Mouse (Mus musculus) liver, embryonic 13.5 days (tissue): Measurements from ENCODE around the gene Ndufs5. TPM values are rescaled to one million over a fixed set of nuclear protein-coding genes. Genes with fewer than 3 reads are reported as not detected.

ENCODE experiments used
- ATAC-seq: fragments of 200-750 bp; cut with Nextera tagmentation; 2 replicates; pipeline ENCODE4 v1.8.0; 2017; ENCODE audit warnings: low read depth, mild to moderate bottlenecking, moderate number of reproducible peaks, moderate library complexity
- DNase-seq: peaks from one replicate; pipeline ENCODE4 v3.0.0; 2022
- H3K27ac ChIP-seq: fragments of 300-500 bp; sonication (generic); 2 replicates; pipeline ENCODE4 v1.5.1; 2015; ENCODE audit warnings: moderate library complexity, mild to moderate bottlenecking, inconsistent platforms
- H3K27me3 ChIP-seq: fragments of 300-500 bp; sonication (generic); 2 replicates; pipeline ENCODE4 v1.6.1; 2015; ENCODE audit warnings: mild to moderate bottlenecking, inconsistent platforms
- H3K36me3 ChIP-seq: fragments of 300-500 bp; sonication (generic); 2 replicates; pipeline ENCODE4 v1.6.1; 2015; ENCODE audit warnings: mild to moderate bottlenecking, inconsistent platforms
- H3K4me1 ChIP-seq: fragments of 300-500 bp; sonication (generic); replicated peaks from 2 replicates; pipeline ENCODE4 v1.6.1; 2015; ENCODE audit warnings: inconsistent platforms
- H3K4me2 ChIP-seq: fragments of 300-500 bp; sonication (generic); 2 replicates; pipeline ENCODE4 v1.6.1; 2015; ENCODE audit warnings: inconsistent platforms, mild to moderate bottlenecking, moderate library complexity
- H3K4me3 ChIP-seq: fragments of 300-500 bp; sonication (generic); replicated peaks from 2 replicates; pipeline ENCODE4 v1.5.1; 2015; ENCODE audit warnings: mild to moderate bottlenecking, inconsistent platforms
- H3K9ac ChIP-seq: fragments of 300-500 bp; sonication (generic); 2 replicates; pipeline ENCODE4 v1.6.1; 2015; ENCODE audit warnings: mild to moderate bottlenecking, inconsistent platforms
- H3K9me3 ChIP-seq: fragments of 300-500 bp; sonication (generic); replicated peaks from 2 replicates; pipeline ENCODE4 v1.6.1; 2016; ENCODE audit warnings: inconsistent platforms
- WGBS: fragments of 180-500 bp; shearing (Covaris S2); methylation state at CpG from one replicate; pipeline ENCODE4 v1.1.7; 2015; ENCODE audit not compliant: insufficient replicate concordance; 5-methylcytosine and 5-hydroxymethylcytosine counted together
- polyA plus RNA-seq: library from polyadenylated mRNA; unstranded; fragments of >200 nt; fragmentation: Nextera tagmentation; extraction: Ambion mirVana; gene quantifications from 2 replicates; pipeline ENCODE4 v1.2.1, GENCODE M21; 2015

Ndufs5 gene
- polyA plus RNA-seq = 192 and 201 TPM in 2 replicates

DNA sequence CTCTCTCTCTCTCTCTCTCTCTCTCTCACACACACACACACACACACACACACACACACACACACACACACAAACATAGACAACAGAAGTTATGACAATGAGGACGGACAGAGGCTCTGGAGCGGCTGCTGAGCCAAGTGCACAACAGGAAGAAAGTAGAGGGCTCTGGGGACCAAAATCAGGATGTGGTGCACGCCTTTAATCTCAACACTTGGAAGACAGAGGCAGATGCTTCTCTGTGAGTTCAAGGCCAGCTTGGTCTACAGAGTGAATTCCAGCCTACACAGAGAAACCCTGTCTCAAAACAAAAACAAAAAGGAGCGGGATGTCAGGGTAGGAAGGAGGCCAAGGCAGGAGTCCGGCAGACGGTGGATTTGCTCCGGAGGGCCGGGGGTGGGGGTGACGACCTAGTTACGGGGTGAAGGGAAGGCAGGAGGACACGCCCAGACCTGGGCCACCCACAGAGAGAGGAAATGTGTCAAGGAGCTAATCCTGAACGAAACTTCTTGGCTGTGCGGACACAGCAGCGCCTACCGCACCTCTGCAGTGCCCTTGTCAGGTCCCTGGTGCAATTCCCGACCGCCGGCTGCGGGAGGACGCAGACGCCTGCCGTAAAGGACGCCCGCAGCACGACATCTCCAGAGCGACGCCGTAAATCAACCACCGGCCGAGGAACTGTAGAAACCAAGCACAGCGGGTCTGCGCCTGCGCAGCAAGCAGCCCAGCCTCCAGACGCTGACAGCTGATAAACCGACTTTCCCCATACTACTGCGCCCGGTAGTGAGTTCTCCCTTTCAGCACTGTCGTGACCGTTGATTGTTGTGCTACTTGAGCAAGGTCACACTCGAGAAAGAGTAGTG, at the start of gene Ndufs5:
TSS of gene Ndufs5 (minus strand) at position 629 of the 860 bp plus-strand sequence.
- under 1% methylated on average over 40 of the region's 40 CpGs for WGBS

DNA sequence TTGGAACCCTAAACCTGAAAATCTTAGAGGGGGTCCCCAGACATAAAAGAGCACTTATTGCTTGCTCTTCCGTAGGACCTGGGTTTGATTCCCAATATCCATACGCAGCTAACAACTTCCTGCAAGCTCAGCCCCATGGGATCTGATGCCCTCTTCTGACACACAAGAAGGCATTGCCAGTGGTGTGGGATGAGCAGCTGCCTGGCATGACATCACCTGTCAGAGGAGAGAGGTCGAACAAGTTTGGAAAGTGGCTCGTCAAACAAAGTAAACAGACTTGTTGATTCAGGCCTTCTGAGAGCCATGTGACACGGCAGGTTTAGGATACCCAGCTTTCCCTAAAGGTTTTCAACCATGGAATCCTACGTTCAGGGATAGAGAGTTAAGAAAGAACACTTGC, 47.1 kb upstream of the Ndufs5 start:
- Histone ChIP-seq H3K27me3 (no peaks in the 10 kb centered on the region), H3K9me3 (no peaks in the 10 kb centered on the region), H3K4me3 (no peak overlapping the region), H3K4me1 (no peaks in the 10 kb centered on the region), H3K36me3 (no peaks in the 10 kb centered on the region), H3K4me2 (no peak overlapping the region), H3K9ac (no peak overlapping the region), H3K27ac (no peak overlapping the region)
- WGBS = 58% methylated on average over 6 of the region's 6 CpGs
- no peak for ATAC-seq
- no peak for DNase-seq

More for the DNA sequence above, at the start of gene Ndufs5:
- H3K4me2 ChIP-seq = peak within 1 kb of the TSS; percentile 78
- peaks cover 15% of the 10 kb centered on the region for H3K4me1 ChIP-seq
- peak within 1 kb of the TSS; percentile 86 for H3K4me3 ChIP-seq
- H3K36me3 ChIP-seq = peaks cover 21% of the 10 kb centered on the region
- peak within 1 kb of the TSS; percentile 87 for H3K27ac ChIP-seq
- DNase-seq = peak; percentile 95
- no peaks in the 10 kb centered on the region for H3K27me3 ChIP-seq
- no peaks in the 10 kb centered on the region for H3K9me3 ChIP-seq
- ATAC-seq = peak; percentile 100
- H3K9ac ChIP-seq = peak within 1 kb of the TSS; percentile 88

DNA sequence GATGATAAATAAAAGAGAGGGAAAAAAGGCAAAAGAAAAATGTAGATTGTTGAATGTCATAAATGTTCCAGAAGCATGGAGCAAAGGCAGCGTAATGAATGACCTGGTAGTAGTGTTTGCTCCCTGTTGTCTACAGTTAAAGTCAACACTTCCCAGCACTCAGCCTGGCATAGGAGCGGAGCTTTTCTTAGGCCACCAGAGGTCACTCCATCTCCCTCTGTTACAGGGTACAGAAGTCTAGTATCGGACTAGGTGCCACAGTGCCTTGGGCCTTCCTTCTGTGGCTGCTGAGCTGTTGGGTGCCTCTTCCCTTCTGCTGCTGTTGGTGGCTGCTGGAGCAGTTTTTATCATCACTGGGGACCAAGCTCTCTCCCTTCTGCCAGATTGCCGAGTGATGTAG, 40.3 kb upstream of the Ndufs5 start:
- DNase-seq (no peak), ATAC-seq (no peak)
- Histone ChIP-seq H3K9ac (no peak overlapping the region), H3K36me3 (no peaks in the 10 kb centered on the region), H3K4me3 (no peak overlapping the region), H3K4me2 (no peak overlapping the region), H3K27me3 (no peaks in the 10 kb centered on the region), H3K4me1 (no peaks in the 10 kb centered on the region), H3K27ac (no peak overlapping the region), H3K9me3 (no peaks in the 10 kb centered on the region)
- WGBS = 43% methylated on average over 4 of the region's 4 CpGs

DNA sequence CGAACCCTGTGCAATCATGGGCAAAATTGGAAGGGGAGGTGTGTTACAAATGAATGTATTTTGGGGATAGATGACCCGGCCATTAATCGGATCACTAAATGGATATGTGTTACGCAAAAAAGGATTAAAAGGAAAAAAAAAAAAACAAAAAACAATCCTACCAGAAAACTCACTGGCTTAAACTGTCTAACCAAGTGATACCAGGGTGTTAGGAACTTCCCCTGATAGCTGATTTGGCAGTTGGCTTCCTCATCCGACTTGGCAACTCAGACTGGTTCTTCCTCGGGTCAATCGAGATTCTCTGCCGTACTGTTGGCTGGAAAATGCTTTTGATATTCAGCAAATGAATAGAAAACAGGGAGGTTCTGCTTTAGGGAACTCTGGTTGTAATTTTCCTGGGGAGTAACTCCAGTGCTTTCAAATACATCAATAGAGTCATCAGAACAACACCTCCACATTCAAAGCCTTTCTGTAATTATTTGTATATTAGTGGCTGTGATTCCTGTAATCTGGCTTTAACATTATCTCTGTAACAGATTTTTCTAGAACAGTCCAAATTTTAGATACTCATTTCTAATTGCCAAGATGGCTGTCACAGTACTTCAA, 32.8 kb upstream of the Ndufs5 start:
- Histone ChIP-seq H3K4me3 (peak overlapping the region; percentile 98), H3K36me3 (no peaks in the 10 kb centered on the region), H3K9ac (peak overlapping the region; percentile 95), H3K4me2 (peak overlapping the region; percentile 97), H3K9me3 (no peaks in the 10 kb centered on the region), H3K27me3 (peaks cover 7% of the 10 kb centered on the region; the same call in 1 of the 2 replicates), H3K27ac (no peak overlapping the region), H3K4me1 (peaks cover 29% of the 10 kb centered on the region)
- ATAC-seq = no peak
- DNase-seq = no peak
- WGBS = 2% methylated on average over 8 of the region's 8 CpGs

DNA sequence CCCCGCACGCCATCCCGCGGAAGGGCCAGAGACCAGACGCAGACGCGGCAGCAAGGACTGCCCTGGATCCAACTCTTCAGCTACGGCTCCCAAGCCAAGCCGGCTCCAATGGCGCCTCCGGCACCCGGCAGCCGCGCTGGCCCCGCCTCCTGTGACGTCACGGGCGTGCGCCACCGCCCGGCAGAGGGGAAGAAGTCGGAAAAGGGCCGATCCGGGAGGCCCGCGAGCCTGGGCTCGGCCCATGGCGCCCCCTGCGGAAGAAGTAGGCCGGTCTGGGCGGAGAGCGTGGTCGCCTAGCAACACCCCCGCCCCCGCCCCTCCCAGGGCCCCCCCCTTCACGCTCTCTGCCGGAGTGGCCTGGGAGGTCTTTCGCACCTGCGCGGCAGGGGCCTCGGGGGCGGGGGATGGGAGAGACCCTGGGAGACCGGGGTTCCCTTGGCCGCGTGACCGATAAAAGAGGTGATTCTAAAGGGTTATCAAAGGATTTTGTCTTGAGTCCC, 32.2 kb upstream of the Ndufs5 start, which contains the start of gene Akirin1:
TSS of gene Akirin1 (minus strand) at position 194 of the 500 bp plus-strand sequence.
- ATAC-seq (peak; percentile 96), DNase-seq (peak; percentile 95)
- H3K4me1 ChIP-seq = peaks cover 32% of the 10 kb centered on the region
- WGBS = under 1% methylated on average over 46 of the region's 46 CpGs
- peak within 1 kb of the TSS; percentile 95 for H3K9ac ChIP-seq
- H3K27me3 ChIP-seq = peaks cover 7% of the 10 kb centered on the region; the same call in 1 of the 2 replicates
- peak within 1 kb of the TSS; percentile 86 for H3K27ac ChIP-seq
- peak within 1 kb of the TSS; percentile 97 for H3K4me2 ChIP-seq
- H3K36me3 ChIP-seq = no peaks in the 10 kb centered on the region
- H3K4me3 ChIP-seq = peak within 1 kb of the TSS; percentile 98
- no peaks in the 10 kb centered on the region for H3K9me3 ChIP-seq

- WGBS = under 1% methylated on average over 53 of the region's 55 CpGs
- Histone ChIP-seq H3K4me1 (peaks cover 37% of the 10 kb centered on the region), H3K27ac (peak overlapping the region; percentile 86), H3K9me3 (no peaks in the 10 kb centered on the region), H3K9ac (peak overlapping the region; percentile 95), H3K4me3 (peak overlapping the region; percentile 98), H3K36me3 (no peaks in the 10 kb centered on the region), H3K4me2 (peak overlapping the region; percentile 97), H3K27me3 (peaks cover 7% of the 10 kb centered on the region; the same call in 1 of the 2 replicates)
- ATAC-seq = peak; percentile 81
- DNase-seq = no peak
These were observed 31.6 kb upstream of the Ndufs5 start for GRCm38 (mm10) chr4:123749484-123750130.

- ATAC-seq (no peak), DNase-seq (no peak)
- H3K27me3 ChIP-seq = peaks cover 7% of the 10 kb centered on the region; the same call in 1 of the 2 replicates
- H3K4me3 ChIP-seq = peak overlapping the region; percentile 98
- H3K4me2 ChIP-seq = peak overlapping the region; percentile 97
- H3K27ac ChIP-seq = peak overlapping the region; percentile 86
- no peaks in the 10 kb centered on the region for H3K9me3 ChIP-seq
- no peaks in the 10 kb centered on the region for H3K36me3 ChIP-seq
- H3K9ac ChIP-seq = peak overlapping the region; percentile 95
- WGBS = 7% methylated on average over 10 of the region's 10 CpGs
- H3K4me1 ChIP-seq = peaks cover 37% of the 10 kb centered on the region
These were observed 30.9 kb upstream of the Ndufs5 start for GRCm38 (mm10) chr4:123748726-123749415.

DNA sequence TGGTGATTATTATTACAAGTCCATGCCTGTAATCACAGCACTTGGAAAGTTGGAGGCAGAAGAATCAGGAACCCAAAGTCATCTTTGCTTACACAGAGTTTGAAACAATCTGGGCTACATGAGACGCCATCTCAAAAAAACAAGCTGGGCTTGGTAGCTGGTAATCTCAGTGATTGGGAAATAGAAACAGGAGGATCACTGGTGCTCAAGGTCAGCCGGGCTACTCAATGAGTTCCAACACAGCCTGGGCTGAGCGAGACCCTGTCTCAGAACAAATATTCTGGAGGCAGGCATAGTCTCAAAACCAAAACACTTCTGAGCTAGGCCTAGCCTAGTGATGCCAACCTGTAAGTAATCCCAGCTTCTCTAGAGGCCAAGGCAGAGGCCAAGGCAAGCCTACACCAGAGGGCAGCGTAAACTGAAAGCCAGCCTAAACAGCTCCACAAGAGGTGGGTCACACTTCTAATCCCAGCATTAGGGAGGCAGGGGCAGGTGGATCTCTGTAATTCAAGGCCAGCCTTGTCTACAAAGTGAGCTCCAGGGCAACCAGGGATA, 27.3 kb upstream of the Ndufs5 start:
- Histone ChIP-seq H3K4me2 (no peak overlapping the region), H3K9me3 (no peaks in the 10 kb centered on the region), H3K36me3 (peaks cover 28% of the 10 kb centered on the region), H3K27me3 (no peaks in the 10 kb centered on the region), H3K27ac (no peak overlapping the region), H3K4me3 (no peak overlapping the region), H3K4me1 (peaks cover 30% of the 10 kb centered on the region), H3K9ac (no peak overlapping the region)
- ATAC-seq = no peak
- DNase-seq = no peak
- WGBS = 76% methylated on average over 4 of the region's 4 CpGs

GRCm38 (mm10) chr4:123742891-123743290, 24.9 kb upstream of the Ndufs5 start:
- no peak overlapping the region for H3K27ac ChIP-seq
- DNase-seq (no peak), ATAC-seq (no peak)
- H3K36me3 ChIP-seq = peaks cover 52% of the 10 kb centered on the region
- H3K9ac ChIP-seq = no peak overlapping the region
- no peak overlapping the region for H3K4me3 ChIP-seq
- no peak overlapping the region for H3K4me2 ChIP-seq
- H3K9me3 ChIP-seq = no peaks in the 10 kb centered on the region
- no peaks in the 10 kb centered on the region for H3K27me3 ChIP-seq
- H3K4me1 ChIP-seq = peaks cover 14% of the 10 kb centered on the region
- WGBS = 33% methylated on average over 1 of the region's 1 CpGs

DNA sequence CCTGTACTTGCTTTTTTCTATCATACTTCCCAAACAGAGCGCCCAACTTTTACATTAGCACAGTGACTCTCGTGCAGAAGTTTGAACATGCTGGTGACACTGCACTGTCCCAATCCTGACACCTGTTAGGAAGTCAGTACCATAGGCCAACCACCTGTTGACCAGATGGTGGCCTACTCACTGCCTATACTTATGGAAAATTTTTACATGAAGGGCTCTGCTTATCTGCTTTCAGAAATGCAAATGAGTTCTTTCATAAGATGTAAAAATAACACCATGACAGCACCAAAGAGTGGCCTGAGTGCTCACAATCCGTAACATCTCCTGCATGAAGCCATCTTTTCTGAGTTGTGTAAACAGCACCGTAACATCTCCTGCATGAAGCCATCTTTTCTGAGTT, 20.7 kb upstream of the Ndufs5 start:
- no peak overlapping the region for H3K4me3 ChIP-seq
- H3K27me3 ChIP-seq = no peaks in the 10 kb centered on the region
- 89% methylated on average over 4 of the region's 4 CpGs for WGBS
- no peaks in the 10 kb centered on the region for H3K9me3 ChIP-seq
- peaks cover 69% of the 10 kb centered on the region for H3K36me3 ChIP-seq
- ATAC-seq = no peak
- no peak for DNase-seq
- no peak overlapping the region for H3K27ac ChIP-seq
- H3K9ac ChIP-seq = no peak overlapping the region
- no peaks in the 10 kb centered on the region for H3K4me1 ChIP-seq
- no peak overlapping the region for H3K4me2 ChIP-seq
